Mouse (Mus musculus) limb, embryonic 10.5 days (tissue): ENCODE results near the gene Adnp. TPM values are rescaled to one million over a fixed set of nuclear protein-coding genes. Genes with fewer than 3 reads are reported as not detected.
A peak's percentile ranks its signal among the peaks of the same experiment; 100 is the strongest.

Source experiments
- DNase-seq: peaks from one replicate; pipeline ENCODE4 v3.0.0-alpha.2; 2017; ENCODE audit warnings: low spot score
- H3K27ac ChIP-seq: fragments of 300-500 bp; sonication (generic); 2 replicates; pipeline ENCODE4 v1.5.1; 2016; ENCODE audit warnings: mild to moderate bottlenecking
- H3K27me3 ChIP-seq: fragments of 300-500 bp; sonication (generic); 2 replicates; pipeline ENCODE4 v1.6.1; 2016; ENCODE audit warnings: low read depth, mild to moderate bottlenecking; ENCODE audit not compliant: poor library complexity, severe bottlenecking
- H3K36me3 ChIP-seq: fragments of 300-500 bp; sonication (generic); 2 replicates; pipeline ENCODE4 v1.6.1; 2016; ENCODE audit warnings: mild to moderate bottlenecking, moderate library complexity
- H3K4me1 ChIP-seq: fragments of 300-500 bp; sonication (generic); 2 replicates; pipeline ENCODE4 v1.6.1; 2016
- H3K4me3 ChIP-seq: fragments of 300-500 bp; sonication (generic); 2 replicates; pipeline ENCODE4 v1.5.1; 2016; ENCODE audit warnings: mild to moderate bottlenecking, moderate library complexity
- H3K9me3 ChIP-seq: fragments of 300-500 bp; sonication (generic); replicated peaks from 2 replicates; pipeline ENCODE4 v1.6.1; 2016; ENCODE audit warnings: mild to moderate bottlenecking
- WGBS: fragments of 180-500 bp; shearing (Covaris S2); methylation state at CpG from one replicate; pipeline ENCODE4 v1.1.7; 2016; 5-methylcytosine and 5-hydroxymethylcytosine counted together
- polyA plus RNA-seq: library from polyadenylated mRNA; unstranded; fragments of >200 nt; fragmentation: Nextera tagmentation; extraction: Ambion mirVana; gene quantifications from 2 replicates; pipeline ENCODE4 v1.2.1, GENCODE M21; 2016

Adnp gene
- polyA plus RNA-seq = 5.7 and 5.8 TPM in 2 replicates

DNA sequence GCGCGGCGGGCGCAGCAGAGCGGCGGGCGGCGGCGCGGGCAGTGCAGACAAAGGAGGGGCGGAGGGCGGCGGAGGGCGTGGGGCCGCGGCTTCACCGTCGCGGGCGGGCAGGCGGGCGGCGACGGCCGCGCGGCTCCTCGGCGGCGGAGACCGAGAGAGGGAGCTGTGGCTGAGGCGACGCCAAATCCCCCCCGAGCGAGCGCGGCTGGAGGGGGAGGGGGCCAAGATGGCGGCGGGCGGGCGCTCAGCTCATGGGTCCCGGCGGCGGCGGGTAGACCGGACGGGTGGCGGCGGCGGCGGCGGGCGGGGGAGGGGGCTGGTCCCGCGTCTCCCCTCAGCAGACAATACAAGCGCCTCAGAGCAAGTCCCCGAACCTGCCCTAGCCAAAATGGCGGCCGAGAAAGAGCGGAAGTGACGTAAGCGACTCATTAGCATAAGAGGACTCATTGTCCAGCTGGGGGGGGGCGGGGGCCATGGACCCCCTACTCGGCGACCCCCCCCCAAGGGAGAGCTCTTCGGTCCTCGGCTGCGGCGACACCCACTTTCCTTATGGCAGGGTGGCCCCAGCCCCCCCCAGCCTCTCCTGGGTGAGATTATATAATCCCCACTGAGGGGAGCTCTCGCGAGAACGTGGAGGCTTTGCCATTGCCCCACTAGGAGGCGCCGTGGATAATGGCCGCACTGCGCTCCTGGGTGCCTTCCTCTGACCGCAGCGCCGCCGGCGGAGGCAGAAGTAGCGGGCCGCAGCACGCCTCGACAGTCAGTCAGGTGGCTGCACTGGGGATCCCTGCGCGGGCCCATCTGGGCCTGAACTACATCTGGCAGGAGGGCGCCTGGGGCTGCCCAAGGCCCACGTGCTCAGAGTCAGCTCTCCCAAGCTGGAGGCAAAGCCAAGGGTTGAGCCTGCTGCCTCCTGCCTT lies at the start of gene Adnp:
Gene Adnp, minus strand, starts transcription at position 388 of the 920 bp plus-strand sequence.
- peak; percentile 98 for DNase-seq
- peak within 1 kb of the TSS; percentile 99 for H3K4me3 ChIP-seq
- H3K4me1 ChIP-seq = peaks cover 20% of the 10 kb centered on the region
- H3K9me3 ChIP-seq = no peaks in the 10 kb centered on the region
- peaks cover 77% of the 10 kb centered on the region for H3K36me3 ChIP-seq
- 4% methylated on average over 81 of the region's 89 CpGs for WGBS
- peak within 1 kb of the TSS; percentile 100 for H3K27ac ChIP-seq
- H3K27me3 ChIP-seq = no peaks in the 10 kb centered on the region

DNA sequence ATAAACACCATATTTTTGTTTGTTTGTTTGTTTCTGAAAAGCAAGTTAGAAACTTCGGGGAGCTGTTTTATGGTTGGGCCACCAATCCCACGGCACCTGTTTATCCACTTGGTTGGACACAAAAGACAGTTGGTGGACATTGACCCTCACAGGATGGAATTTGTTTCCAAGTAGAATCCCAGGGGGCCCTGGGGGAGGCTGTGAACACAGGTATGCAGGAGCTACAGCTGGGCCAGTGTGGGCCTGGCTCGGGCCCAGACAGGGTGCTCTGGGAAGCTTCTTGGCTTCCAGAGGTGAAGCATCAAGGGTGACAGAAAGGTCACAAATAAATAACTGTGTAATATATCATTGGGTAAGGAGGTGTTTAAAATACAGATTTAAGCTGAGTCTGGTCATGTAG lies 49.6 kb upstream of the Adnp start:
- no peaks in the 10 kb centered on the region for H3K9me3 ChIP-seq
- peaks cover 18% of the 10 kb centered on the region for H3K4me1 ChIP-seq
- H3K27me3 ChIP-seq = peaks cover 10% of the 10 kb centered on the region; the same call in 1 of the 2 replicates
- no peak overlapping the region for H3K4me3 ChIP-seq
- no peaks in the 10 kb centered on the region for H3K36me3 ChIP-seq
- WGBS = 80% methylated on average over 3 of the region's 3 CpGs
- H3K27ac ChIP-seq = no peak overlapping the region
- DNase-seq = no peak

GRCm38 (mm10) chr2:168253822-168254221 lies 46.9 kb upstream of the Adnp start:
- Histone ChIP-seq H3K4me3 (no peak overlapping the region), H3K27me3 (peaks cover 11% of the 10 kb centered on the region; the same call in 1 of the 2 replicates), H3K4me1 (peaks cover 18% of the 10 kb centered on the region), H3K36me3 (no peaks in the 10 kb centered on the region), H3K9me3 (no peaks in the 10 kb centered on the region), H3K27ac (no peak overlapping the region)
- 17% methylated on average over 7 of the region's 7 CpGs for WGBS
- DNase-seq = no peak

GRCm38 (mm10) chr2:168252639-168253292 lies 45.9 kb upstream of the Adnp start:
- 13% methylated on average over 16 of the region's 16 CpGs for WGBS
- DNase-seq = peak; percentile 78
- Histone ChIP-seq H3K27ac (peak overlapping the region; percentile 75), H3K9me3 (no peaks in the 10 kb centered on the region), H3K27me3 (peaks cover 11% of the 10 kb centered on the region; the same call in 1 of the 2 replicates), H3K36me3 (no peaks in the 10 kb centered on the region), H3K4me1 (peaks cover 18% of the 10 kb centered on the region), H3K4me3 (peak overlapping the region; percentile 44)

GRCm38 (mm10) chr2:168250270-168250669 lies 43.4 kb upstream of the Adnp start:
- H3K9me3 ChIP-seq = no peaks in the 10 kb centered on the region
- peaks cover 18% of the 10 kb centered on the region for H3K4me1 ChIP-seq
- H3K27me3 ChIP-seq = peaks cover 17% of the 10 kb centered on the region
- no peaks in the 10 kb centered on the region for H3K36me3 ChIP-seq
- DNase-seq = peak; percentile 90
- no peak overlapping the region for H3K4me3 ChIP-seq
- 21% methylated on average over 8 of the region's 8 CpGs for WGBS
- H3K27ac ChIP-seq = no peak overlapping the region

GRCm38 (mm10) chr2:168248856-168249245 lies 41.9 kb upstream of the Adnp start:
- 17% methylated on average over 2 of the region's 2 CpGs for WGBS
- Histone ChIP-seq H3K27ac (no peak overlapping the region), H3K9me3 (no peaks in the 10 kb centered on the region), H3K36me3 (no peaks in the 10 kb centered on the region), H3K27me3 (peaks cover 22% of the 10 kb centered on the region), H3K4me3 (no peak overlapping the region), H3K4me1 (peaks cover 11% of the 10 kb centered on the region)
- peak; percentile 47 for DNase-seq

GRCm38 (mm10) chr2:168248167-168248855 lies 41.4 kb upstream of the Adnp start:
- DNase-seq = no peak
- Histone ChIP-seq H3K9me3 (no peaks in the 10 kb centered on the region), H3K4me3 (no peak overlapping the region), H3K27me3 (peaks cover 22% of the 10 kb centered on the region), H3K36me3 (no peaks in the 10 kb centered on the region), H3K4me1 (peaks cover 7% of the 10 kb centered on the region), H3K27ac (no peak overlapping the region)
- 81% methylated on average over 8 of the region's 8 CpGs for WGBS

GRCm38 (mm10) chr2:168245571-168245970 lies 38.7 kb upstream of the Adnp start:
- Histone ChIP-seq H3K4me3 (no peak overlapping the region), H3K9me3 (no peaks in the 10 kb centered on the region), H3K27me3 (peaks cover 11% of the 10 kb centered on the region; the same call in 1 of the 2 replicates), H3K36me3 (no peaks in the 10 kb centered on the region), H3K27ac (no peak overlapping the region), H3K4me1 (no peaks in the 10 kb centered on the region; the same call in 1 of the 2 replicates)
- DNase-seq = no peak
- WGBS = 37% methylated on average over 8 of the region's 8 CpGs

GRCm38 (mm10) chr2:168243278-168243677 lies 36.4 kb upstream of the Adnp start:
- Histone ChIP-seq H3K27me3 (peaks cover 11% of the 10 kb centered on the region; the same call in 1 of the 2 replicates), H3K4me1 (no peaks in the 10 kb centered on the region; the same call in 1 of the 2 replicates), H3K36me3 (no peaks in the 10 kb centered on the region), H3K4me3 (no peak overlapping the region), H3K27ac (no peak overlapping the region), H3K9me3 (no peaks in the 10 kb centered on the region)
- WGBS = 68% methylated on average over 4 of the region's 4 CpGs
- no peak for DNase-seq

DNA sequence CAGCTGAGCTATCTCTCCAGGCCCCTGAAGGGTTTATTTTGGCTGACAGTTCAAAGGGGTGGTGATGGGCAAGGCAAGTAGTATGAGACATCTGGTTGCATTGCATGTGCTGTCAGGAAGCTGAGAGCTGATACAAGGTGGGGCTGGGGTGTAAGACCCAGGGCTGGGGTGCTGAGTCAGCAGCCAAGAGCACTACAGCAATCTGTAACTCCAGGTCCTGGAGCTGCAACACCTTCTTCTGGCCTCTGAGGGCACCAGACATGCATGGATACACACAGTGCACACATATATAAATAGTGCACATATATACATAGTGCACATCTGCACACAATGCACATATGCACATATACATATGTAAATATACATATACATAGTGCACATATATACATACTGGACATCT lies 35.9 kb upstream of the Adnp start:
- H3K9me3 ChIP-seq = no peaks in the 10 kb centered on the region
- H3K4me3 ChIP-seq = no peak overlapping the region
- no peak overlapping the region for H3K27ac ChIP-seq
- DNase-seq = no peak
- peaks cover 11% of the 10 kb centered on the region; the same call in 1 of the 2 replicates for H3K27me3 ChIP-seq
- no peaks in the 10 kb centered on the region; the same call in 1 of the 2 replicates for H3K4me1 ChIP-seq
- no peaks in the 10 kb centered on the region for H3K36me3 ChIP-seq

DNA sequence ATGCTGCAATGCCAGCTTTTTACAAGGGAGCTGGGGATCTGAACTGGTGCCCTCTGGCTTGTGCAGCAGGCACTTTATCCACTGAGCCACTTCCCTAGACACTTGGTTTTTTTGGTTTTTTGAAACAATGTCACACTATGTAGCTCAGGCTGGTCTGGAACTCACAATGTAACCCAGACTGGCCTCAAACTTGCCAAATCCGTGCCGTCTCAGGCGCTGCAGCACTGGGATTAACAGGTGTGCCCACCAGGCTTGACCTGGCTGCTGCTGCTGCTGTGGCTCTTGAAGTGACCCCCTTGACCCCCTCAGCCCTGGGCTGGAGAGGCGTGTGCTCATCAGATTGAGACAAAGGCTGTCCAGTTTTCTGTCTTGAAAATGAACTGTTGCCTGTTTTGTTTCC lies 31.4 kb upstream of the Adnp start:
- no peaks in the 10 kb centered on the region for H3K9me3 ChIP-seq
- no peaks in the 10 kb centered on the region for H3K4me1 ChIP-seq
- no peak overlapping the region for H3K27ac ChIP-seq
- no peaks in the 10 kb centered on the region for H3K27me3 ChIP-seq
- H3K36me3 ChIP-seq = peaks cover 17% of the 10 kb centered on the region
- WGBS = 85% methylated on average over 4 of the region's 4 CpGs
- H3K4me3 ChIP-seq = no peak overlapping the region
- no peak for DNase-seq

DNA sequence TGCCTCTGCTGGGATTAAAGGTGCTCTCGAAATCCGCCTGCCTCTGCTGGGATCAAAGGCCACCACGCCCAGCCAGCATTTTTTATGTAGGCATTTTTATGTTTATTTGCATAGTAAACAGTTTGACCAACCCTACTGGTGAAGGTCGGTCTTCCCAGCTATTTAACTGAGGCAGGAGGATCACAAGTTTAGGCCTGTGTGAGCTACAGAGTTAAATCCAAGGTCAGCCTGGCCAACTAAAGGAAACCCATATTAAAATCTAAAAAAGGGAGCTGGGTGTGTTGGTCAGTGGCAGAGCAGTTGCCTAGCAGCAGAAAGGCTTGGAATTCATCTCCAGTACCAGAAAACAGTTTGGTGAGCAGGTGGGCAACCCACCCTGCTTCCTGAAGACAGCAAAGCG lies 26.4 kb upstream of the Adnp start:
- H3K4me1 ChIP-seq = peaks cover 29% of the 10 kb centered on the region
- peaks cover 35% of the 10 kb centered on the region for H3K36me3 ChIP-seq
- 90% methylated on average over 5 of the region's 5 CpGs for WGBS
- H3K27me3 ChIP-seq = no peaks in the 10 kb centered on the region
- H3K9me3 ChIP-seq = no peaks in the 10 kb centered on the region
- H3K4me3 ChIP-seq = no peak overlapping the region
- H3K27ac ChIP-seq = no peak overlapping the region
- DNase-seq = no peak
